Mouse (Mus musculus): ENCODE results near the gene Samd4b. TPM values are rescaled to one million over a fixed set of nuclear protein-coding genes. Genes with fewer than 3 reads are reported as not detected.
"Not testable (repeated sequence)": the region's sequence is repeated elsewhere in the genome, so short reads cannot be mapped to it uniquely, and the experiment has no call there.

The Samd4b gene
- polyA plus RNA-seq, 1 experiment from 2014 or later: 25.8 TPM

DNA sequence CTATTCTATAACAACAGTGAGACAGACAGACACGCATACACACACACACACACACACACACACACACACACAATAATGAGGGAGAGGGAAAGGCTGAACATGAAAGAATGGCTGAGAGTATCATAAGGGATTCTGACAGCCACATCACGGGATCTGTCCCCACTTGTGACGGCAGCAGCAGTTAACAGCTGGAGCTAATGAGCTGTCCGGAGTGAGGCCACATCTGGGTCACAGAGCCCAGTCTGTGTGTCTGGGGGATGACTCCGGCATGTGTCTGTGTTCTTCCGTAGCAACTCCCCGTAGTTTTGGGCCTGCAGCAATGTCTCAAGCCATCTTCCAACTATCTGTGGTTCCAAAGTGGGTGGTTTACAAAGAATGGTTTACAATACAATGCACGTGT lies 65.9 kb downstream of the Samd4b start:
- no peaks in the 10 kb centered on the region for H3K9me3 ChIP-seq (ENCODE audit: control insufficient read depth, low read depth, low read length)
- no peak overlapping the region for H3K4me3 ChIP-seq (ENCODE audit: low read depth, low read length)
- H3K36me3 ChIP-seq (ENCODE audit: control insufficient read depth, insufficient read depth, low read length): no peaks in the 10 kb centered on the region
- no peak overlapping the region for H3K4me2 ChIP-seq (replicated peaks; ENCODE audit: low read depth, low read length)
- 0 out of 2 replicates have a peak, but pooled peaks cover 3% of the 10 kb centered on the region for H3K4me1 ChIP-seq (ENCODE audit: control insufficient read depth, insufficient read depth, low read length)
- no peak overlapping the region for H3K27ac ChIP-seq (ENCODE audit: low read length)
- no peak overlapping the region for H3K9ac ChIP-seq (replicated peaks; ENCODE audit: low read depth, low read length)
- no peak for ATAC-seq (ENCODE audit: insufficient number of reproducible peaks, insufficient read depth, low FRiP score, low read depth)
- WGBS: 72% methylated on average over 8 of the region's 8 CpGs
- H3K27me3 ChIP-seq (ENCODE audit: control insufficient read depth, insufficient read depth, low read length): no peaks in the 10 kb centered on the region

DNA sequence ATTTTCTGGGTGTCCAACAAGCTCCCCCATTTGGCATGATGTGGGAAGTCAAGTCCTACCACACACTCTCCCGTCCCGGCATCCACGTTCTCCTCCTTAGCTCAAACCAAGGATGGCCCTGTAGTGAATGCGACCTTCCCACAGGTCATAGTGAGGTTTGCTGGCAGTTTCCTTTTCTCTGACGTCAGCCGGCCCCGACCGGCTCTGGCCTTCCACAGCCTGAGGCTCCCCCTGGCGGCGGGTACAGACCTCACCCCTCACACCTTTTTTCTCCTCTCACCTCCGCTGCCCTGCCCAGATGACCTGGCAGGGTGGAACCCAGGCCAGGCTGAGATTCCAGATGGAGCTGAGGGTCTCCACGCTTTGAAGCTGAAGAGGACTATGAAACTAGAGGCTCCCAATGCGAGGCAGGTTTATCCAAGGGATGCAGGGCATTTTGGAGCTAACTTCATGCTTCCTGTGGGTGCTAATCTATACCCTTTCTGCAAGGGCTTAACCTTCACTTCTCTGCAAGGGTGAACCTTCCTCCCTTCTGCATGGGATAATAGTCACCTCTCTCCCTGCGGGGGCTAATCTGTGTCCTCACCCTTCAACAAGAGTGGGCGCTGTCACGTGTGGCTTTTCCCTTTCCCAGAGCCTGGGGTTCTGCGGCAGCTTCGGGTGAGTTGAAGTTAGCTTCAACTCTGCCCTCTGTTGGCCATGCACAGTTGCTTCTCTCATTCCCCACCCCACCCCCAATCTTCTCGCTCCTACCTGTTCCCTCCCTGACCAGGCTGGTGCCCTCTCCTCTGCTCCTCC lies 69.8 kb downstream of the Samd4b start:
- Histone ChIP-seq H3K36me3 (ENCODE audit: control insufficient read depth, insufficient read depth, low read length) (no peaks in the 10 kb centered on the region), H3K4me2 (replicated peaks; ENCODE audit: low read depth, low read length) (no peak overlapping the region), H3K9me3 (ENCODE audit: control insufficient read depth, low read depth, low read length) (no peaks in the 10 kb centered on the region), H3K9ac (replicated peaks; ENCODE audit: low read depth, low read length) (no peak overlapping the region), H3K27ac (ENCODE audit: low read length) (no peak overlapping the region), H3K4me3 (ENCODE audit: low read depth, low read length) (no peak overlapping the region), H3K4me1 (ENCODE audit: control insufficient read depth, insufficient read depth, low read length) (0 out of 2 replicates have a peak, but pooled peaks cover 3% of the 10 kb centered on the region), H3K27me3 (ENCODE audit: control insufficient read depth, insufficient read depth, low read length) (no peaks in the 10 kb centered on the region)
- peak; percentile 63; the same call in 1 of the 2 replicates for ATAC-seq (ENCODE audit: insufficient number of reproducible peaks, insufficient read depth, low FRiP score, low read depth)
- 4% methylated on average over 19 of the region's 19 CpGs for WGBS

DNA sequence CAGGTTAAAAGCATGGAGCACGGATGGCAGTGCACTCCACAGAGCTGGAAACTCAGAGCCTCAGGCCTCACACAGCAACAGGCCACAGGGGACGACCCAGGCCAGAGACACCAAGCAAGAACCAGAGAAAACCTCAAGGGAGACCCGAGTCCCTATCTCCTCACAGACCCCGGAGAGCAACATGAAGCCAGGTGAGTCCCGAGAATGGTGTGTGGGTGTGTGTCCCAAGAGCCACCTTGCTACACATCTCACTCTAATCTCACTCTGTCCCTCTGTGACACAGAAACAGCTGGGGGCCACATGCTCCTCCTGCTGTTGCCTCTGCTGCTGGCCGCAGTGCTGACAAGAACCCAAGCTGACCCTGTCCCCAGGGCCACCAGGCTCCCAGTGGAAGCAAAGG lies 75.4 kb downstream of the Samd4b start, which contains the start of gene Ifnl3:
TSS of gene Ifnl3 (plus strand) at position 301 of the 400 bp plus-strand sequence.
- H3K9ac ChIP-seq (replicated peaks; ENCODE audit: low read depth, low read length); H3K27ac ChIP-seq (ENCODE audit: low read length); H3K4me1 ChIP-seq (ENCODE audit: control insufficient read depth, insufficient read depth, low read length); H3K4me2 ChIP-seq (replicated peaks; ENCODE audit: low read depth, low read length); H3K36me3 ChIP-seq (ENCODE audit: control insufficient read depth, insufficient read depth, low read length); H3K9me3 ChIP-seq (ENCODE audit: control insufficient read depth, low read depth, low read length); H3K27me3 ChIP-seq (ENCODE audit: control insufficient read depth, insufficient read depth, low read length); ATAC-seq (ENCODE audit: insufficient number of reproducible peaks, insufficient read depth, low FRiP score, low read depth); H3K4me3 ChIP-seq (ENCODE audit: low read depth, low read length): not testable (repeated sequence)
- WGBS: 73% methylated on average over 5 of the region's 6 CpGs

DNA sequence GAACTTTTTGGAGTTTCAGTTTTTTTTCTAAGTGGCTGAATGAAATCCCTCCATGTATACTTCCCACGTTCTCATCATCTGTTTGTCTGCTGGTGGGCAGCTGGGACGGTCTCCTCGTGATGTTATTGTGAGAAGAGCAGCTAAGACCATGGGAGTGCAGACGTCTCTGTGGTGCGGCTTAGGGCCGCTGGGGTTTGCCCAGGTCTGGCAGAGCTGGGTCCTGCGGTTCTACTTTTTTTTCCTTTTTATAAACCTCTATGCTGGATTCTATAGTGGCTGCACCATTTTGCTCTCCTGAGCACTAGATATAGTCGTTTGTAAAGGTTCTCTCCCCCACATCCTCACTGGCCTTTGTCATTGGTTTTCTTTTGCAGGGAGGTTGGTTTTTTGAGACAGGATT lies 86.5 kb downstream of the Samd4b start:
- Histone ChIP-seq H3K9ac (replicated peaks; ENCODE audit: low read depth, low read length) (no peak overlapping the region), H3K4me2 (replicated peaks; ENCODE audit: low read depth, low read length) (no peak overlapping the region), H3K4me1 (ENCODE audit: control insufficient read depth, insufficient read depth, low read length) (no peaks in the 10 kb centered on the region), H3K9me3 (ENCODE audit: control insufficient read depth, low read depth, low read length) (no peaks in the 10 kb centered on the region), H3K4me3 (ENCODE audit: low read depth, low read length) (no peak overlapping the region), H3K27ac (ENCODE audit: low read length) (no peak overlapping the region), H3K27me3 (ENCODE audit: control insufficient read depth, insufficient read depth, low read length) (no peaks in the 10 kb centered on the region), H3K36me3 (ENCODE audit: control insufficient read depth, insufficient read depth, low read length) (no peaks in the 10 kb centered on the region)
- no peak for ATAC-seq (ENCODE audit: insufficient number of reproducible peaks, insufficient read depth, low FRiP score, low read depth)
- 69% methylated on average over 8 of the region's 8 CpGs for WGBS

DNA sequence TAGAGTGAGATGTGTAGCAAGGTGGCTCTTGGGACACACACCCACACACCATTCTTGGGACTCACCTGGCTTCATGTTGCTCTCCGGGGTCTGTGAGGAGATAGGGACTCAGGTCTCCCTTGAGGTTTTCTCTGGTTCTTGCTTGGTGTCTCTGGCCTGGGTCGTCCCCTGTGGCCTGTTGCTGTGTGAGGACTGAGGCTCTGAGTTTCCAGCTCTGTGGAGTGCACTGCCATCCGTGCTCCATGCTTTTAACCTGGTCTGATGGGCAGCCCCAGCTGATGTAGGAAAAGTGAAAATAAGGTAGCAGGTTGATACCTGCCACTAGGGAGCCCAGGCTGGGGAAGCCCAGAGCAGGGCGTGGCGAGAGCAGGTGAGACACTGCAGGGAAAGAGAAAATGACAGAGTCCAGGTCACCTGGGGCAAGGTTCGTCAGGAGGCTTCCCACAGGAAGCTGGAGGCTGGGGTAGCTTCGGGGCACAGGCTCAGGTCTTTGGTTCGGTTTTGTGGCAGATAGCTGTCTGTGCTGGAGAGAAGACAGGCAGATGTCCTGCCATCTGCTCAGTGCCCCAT lies 87.5 kb downstream of the Samd4b start, which contains the start of gene Ifnl2:
TSS of gene Ifnl2 (minus strand) at position 51 of the 570 bp plus-strand sequence.
- 64% methylated on average over 8 of the region's 8 CpGs for WGBS
- not testable (repeated sequence) for ATAC-seq (ENCODE audit: insufficient number of reproducible peaks, insufficient read depth, low FRiP score, low read depth); H3K27me3 ChIP-seq (ENCODE audit: control insufficient read depth, insufficient read depth, low read length); H3K9me3 ChIP-seq (ENCODE audit: control insufficient read depth, low read depth, low read length); H3K36me3 ChIP-seq (ENCODE audit: control insufficient read depth, insufficient read depth, low read length); H3K27ac ChIP-seq (ENCODE audit: low read length); H3K4me2 ChIP-seq (replicated peaks; ENCODE audit: low read depth, low read length); H3K4me3 ChIP-seq (ENCODE audit: low read depth, low read length); H3K9ac ChIP-seq (replicated peaks; ENCODE audit: low read depth, low read length); H3K4me1 ChIP-seq (ENCODE audit: control insufficient read depth, insufficient read depth, low read length)

DNA sequence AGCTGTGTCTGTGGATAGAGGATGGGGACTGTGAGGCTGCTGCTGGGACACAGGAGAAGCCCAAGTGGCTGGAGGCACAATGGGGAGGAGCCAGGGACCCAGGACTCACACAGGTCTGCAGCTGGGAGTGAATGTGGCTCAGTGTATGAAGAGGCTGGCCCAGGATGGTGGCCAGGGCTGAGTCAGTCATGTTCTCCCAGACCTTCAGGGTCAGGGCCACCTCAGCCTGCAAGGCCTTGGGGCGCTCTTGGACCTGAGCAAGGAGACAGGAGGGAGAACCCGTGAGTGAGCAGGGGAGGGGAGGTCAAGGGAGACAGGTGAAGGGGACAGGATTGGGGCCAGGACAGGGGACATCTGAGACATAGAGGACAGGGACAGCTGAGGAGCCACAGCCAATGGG lies 88.8 kb downstream of the Samd4b start:
- H3K4me1 ChIP-seq (ENCODE audit: control insufficient read depth, insufficient read depth, low read length); ATAC-seq (ENCODE audit: insufficient number of reproducible peaks, insufficient read depth, low FRiP score, low read depth); H3K4me2 ChIP-seq (replicated peaks; ENCODE audit: low read depth, low read length); H3K9me3 ChIP-seq (ENCODE audit: control insufficient read depth, low read depth, low read length); H3K36me3 ChIP-seq (ENCODE audit: control insufficient read depth, insufficient read depth, low read length); H3K27me3 ChIP-seq (ENCODE audit: control insufficient read depth, insufficient read depth, low read length); H3K27ac ChIP-seq (ENCODE audit: low read length); H3K4me3 ChIP-seq (ENCODE audit: low read depth, low read length); H3K9ac ChIP-seq (replicated peaks; ENCODE audit: low read depth, low read length): not testable (repeated sequence)
- 67% methylated on average over 1 of the region's 2 CpGs for WGBS

DNA sequence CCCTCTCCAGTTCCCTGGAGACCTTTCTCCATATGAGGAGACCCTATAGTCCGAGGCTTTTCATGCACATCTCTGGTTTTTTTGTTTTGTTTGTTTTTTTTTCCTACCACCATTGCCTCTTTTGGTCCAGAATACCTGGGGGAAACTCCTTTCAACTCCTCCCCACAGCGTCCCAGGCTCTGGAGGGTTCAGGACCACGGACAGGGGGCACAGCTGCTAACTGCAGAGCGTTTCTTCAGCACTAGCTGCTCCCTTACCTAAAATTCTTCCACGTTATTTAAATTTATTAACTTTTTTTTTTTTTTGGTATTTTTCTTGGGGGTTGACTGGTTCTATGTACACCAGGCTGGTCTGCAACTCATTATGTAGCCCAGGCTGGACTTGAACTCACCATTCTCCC lies 92.4 kb downstream of the Samd4b start:
- no peak for ATAC-seq (ENCODE audit: insufficient number of reproducible peaks, insufficient read depth, low FRiP score, low read depth)
- 4% methylated on average over 5 of the region's 5 CpGs for WGBS
- H3K9ac ChIP-seq (replicated peaks; ENCODE audit: low read depth, low read length): no peak overlapping the region

DNA sequence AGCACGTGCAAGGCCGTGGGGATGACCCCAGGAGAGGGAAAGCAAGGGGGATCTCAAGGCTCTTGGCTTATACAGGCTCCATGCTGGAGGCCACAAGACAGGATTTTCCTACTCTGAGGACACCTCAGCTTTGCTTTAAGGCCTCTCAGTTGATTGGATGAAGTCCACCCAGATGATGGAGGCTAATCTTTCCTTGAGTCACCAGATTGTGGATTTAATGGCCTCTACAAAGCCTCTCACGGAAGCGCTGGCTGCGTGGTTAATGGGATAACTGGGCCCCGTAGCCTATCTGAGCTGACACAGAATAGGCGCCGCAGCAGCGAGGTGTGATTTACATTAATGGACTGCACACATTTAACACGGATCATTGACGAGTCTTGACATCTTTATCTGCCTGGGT lies 102.5 kb downstream of the Samd4b start:
- Histone ChIP-seq H3K36me3 (ENCODE audit: control insufficient read depth, insufficient read depth, low read length) (no peaks in the 10 kb centered on the region), H3K9me3 (ENCODE audit: control insufficient read depth, low read depth, low read length) (no peaks in the 10 kb centered on the region), H3K27me3 (ENCODE audit: control insufficient read depth, insufficient read depth, low read length) (no peaks in the 10 kb centered on the region), H3K9ac (replicated peaks; ENCODE audit: low read depth, low read length) (no peak overlapping the region), H3K4me3 (ENCODE audit: low read depth, low read length) (no peak overlapping the region), H3K4me1 (ENCODE audit: control insufficient read depth, insufficient read depth, low read length) (no peaks in the 10 kb centered on the region), H3K4me2 (replicated peaks; ENCODE audit: low read depth, low read length) (no peak overlapping the region), H3K27ac (ENCODE audit: low read length) (no peak overlapping the region)
- WGBS: 67% methylated on average over 11 of the region's 11 CpGs
- no peak for ATAC-seq (ENCODE audit: insufficient number of reproducible peaks, insufficient read depth, low FRiP score, low read depth)

More for the DNA sequence above, 92.4 kb downstream of the Samd4b start:
- H3K4me1 ChIP-seq (ENCODE audit: control insufficient read depth, insufficient read depth, low read length): no peaks in the 10 kb centered on the region
- no peaks in the 10 kb centered on the region for H3K36me3 ChIP-seq (ENCODE audit: control insufficient read depth, insufficient read depth, low read length)
- no peaks in the 10 kb centered on the region for H3K9me3 ChIP-seq (ENCODE audit: control insufficient read depth, low read depth, low read length)
- H3K27ac ChIP-seq (ENCODE audit: low read length): no peak overlapping the region
- H3K4me3 ChIP-seq (ENCODE audit: low read depth, low read length): no peak overlapping the region
- H3K27me3 ChIP-seq (ENCODE audit: control insufficient read depth, insufficient read depth, low read length): no peaks in the 10 kb centered on the region
- H3K4me2 ChIP-seq (replicated peaks; ENCODE audit: low read depth, low read length): no peak overlapping the region

All from stomach, embryonic 14.5 days (tissue).